Comparison of ENCODE assay signal across 8 mouse cellular contexts in genomic region chrX:13071776-13072460, GRCm38 (mm10). TPM values are rescaled to one million over a fixed set of nuclear protein-coding genes. Genes with fewer than 3 reads are reported as not detected.
DNase-seq lines count a peak whose midpoint lies in the region; ATAC-seq and TF ChIP-seq lines count a peak whose summit lies in the region.

No protein-coding gene starts in this region.

- H3K4me1 ChIP-seq in CH12.LX (ENCODE audit: control insufficient read depth in 1 of 2, insufficient read depth in 2 of 2), result no peaks in the 10 kb centered on the region
- no peaks in the 10 kb centered on the region for H3K4me1 ChIP-seq in forebrain, embryonic 14.5 days (ENCODE audit: control insufficient read depth, insufficient read depth, low read length)
- no peaks in the 10 kb centered on the region for H3K4me1 ChIP-seq in neural tube, embryonic 14.5 days (ENCODE audit: control insufficient read depth, insufficient read depth, low read length)

- peak; percentile 56 for DNase-seq in CH12.LX (ENCODE audit: extremely low read depth)
- DNase-seq in c-Kit-positive CD71-negative TER-119-negative erythroid progenitor cells, embryonic 14.5 days (ENCODE audit: low read depth), result peak; percentile 23
- DNase-seq in forebrain, embryonic 14.5 days (ENCODE audit: low spot score), result peak; percentile 57
- peak; percentile 61 to 66 for DNase-seq in heart, postnatal 14 days
- DNase-seq in layer of hippocampus, adult 18-20 months (ENCODE audit: low spot score in 2 of 2), result peak; percentile 53 to 63
- peak; percentile 80 to 81 for DNase-seq in lung, adult 18-20 months
- DNase-seq in testis, postnatal 14 days (ENCODE audit: low spot score), result peak; percentile 79

- intact Hi-C loops in heart, postnatal 14 days (cut with DNase I), result loop anchor here (2.0 kb wide), 1 partner anchor 29 kb away; no protein-coding TSS in a partner anchor

- H3K27me3 ChIP-seq in CH12.LX (replicated peaks), result no peaks in the 10 kb centered on the region
- no peaks in the 10 kb centered on the region for H3K27me3 ChIP-seq in forebrain, embryonic 14.5 days (replicated peaks; ENCODE audit: control insufficient read depth, insufficient read depth, low read length)
- no peaks in the 10 kb centered on the region for H3K27me3 ChIP-seq in neural tube, embryonic 14.5 days (ENCODE audit: control insufficient read depth, insufficient read depth, low read length)

- TF ChIP-seq CTCF in CH12.LX (conservative IDR thresholded peaks at IDR 0.05 in 1 of 2, IDR thresholded peaks at IDR 0.05 in 1 of 2; ENCODE audit: low read depth in 2 of 2, low read length in 2 of 2), result no peak

- peak overlapping the region; percentile 57 to 79 (median 68) for H3K4me3 ChIP-seq in CH12.LX (replicated peaks in 1 of 3; ENCODE audit: low read depth in 2 of 3, low read length in 2 of 3, poor library complexity in 1 of 3)
- peak overlapping the region; percentile 63 for H3K4me3 ChIP-seq in forebrain, embryonic 14.5 days (ENCODE audit: low read depth, low read length)
- peak overlapping the region; percentile 62 for H3K4me3 ChIP-seq in neural tube, embryonic 14.5 days (ENCODE audit: low read depth, low read length)

- no peak for TF ChIP-seq EP300 in CH12.LX (IDR thresholded peaks at IDR 0.05; ENCODE audit: low read length)

- in situ Hi-C loops in CH12.LX (cut with MboI; ENCODE audit: low pct_ligation_motif_present, low pct_unique_long_range_greater_than_20kb, low sequenced_read_pairs), result no loop called here

- peak; percentile 35 for ATAC-seq in forebrain, embryonic 14.5 days
- ATAC-seq in neural tube, embryonic 14.5 days (ENCODE audit: low read depth), result peak; percentile 28

- peak overlapping the region; percentile 88 for H3K27ac ChIP-seq in CH12.LX (ENCODE audit: insufficient read depth, low read depth)
- peak overlapping the region; percentile 97 for H3K27ac ChIP-seq in forebrain, embryonic 14.5 days (ENCODE audit: low read depth, low read length)
- peak overlapping the region; percentile 92 for H3K27ac ChIP-seq in neural tube, embryonic 14.5 days (ENCODE audit: low read depth, low read length)

- peak; percentile 33 for TF ChIP-seq POLR2A in CH12.LX (IDR thresholded peaks at IDR 0.05; ENCODE audit: low read depth, low read length)

- 26% methylated on average over 67 of the region's 67 CpGs for WGBS in forebrain, embryonic 14.5 days
- 11% methylated on average over 43 of the region's 67 CpGs for WGBS in neural tube, embryonic 14.5 days

- H3K9me3 ChIP-seq in CH12.LX (replicated peaks; ENCODE audit: low read length), result no peaks in the 10 kb centered on the region
- H3K9me3 ChIP-seq in forebrain, embryonic 14.5 days (replicated peaks; ENCODE audit: control insufficient read depth, low read length), result no peaks in the 10 kb centered on the region
- H3K9me3 ChIP-seq in neural tube, embryonic 14.5 days (ENCODE audit: control insufficient read depth, low read length), result no peaks in the 10 kb centered on the region

- H3K79me2 ChIP-seq in CH12.LX (replicated peaks; ENCODE audit: control insufficient read depth, extremely low read depth, insufficient read depth, poor library complexity, severe bottlenecking), result peaks cover 11% of the 10 kb centered on the region

- dilution Hi-C loops in CH12.LX (cut with MboI; ENCODE audit: extremely low pct_ligation_motif_present, extremely low pct_unique_long_range_greater_than_20kb, low sequenced_read_pairs), result no loop called here

- H3K9ac ChIP-seq in CH12.LX (ENCODE audit: insufficient read depth, low read depth), result peak overlapping the region; percentile 71
- peak overlapping the region; percentile 81 for H3K9ac ChIP-seq in forebrain, embryonic 14.5 days (ENCODE audit: low read length)
- H3K9ac ChIP-seq in neural tube, embryonic 14.5 days (replicated peaks; ENCODE audit: low read depth, low read length), result peak overlapping the region; percentile 78

- no peak overlapping the region for H3K4me2 ChIP-seq in CH12.LX (ENCODE audit: insufficient read depth, low read depth, poor library complexity, severe bottlenecking)
- H3K4me2 ChIP-seq in forebrain, embryonic 14.5 days (ENCODE audit: low read length), result peak overlapping the region; percentile 20
- no peak overlapping the region for H3K4me2 ChIP-seq in neural tube, embryonic 14.5 days (ENCODE audit: low read depth, low read length)

- no peak for TF ChIP-seq RAD21 in CH12.LX (IDR thresholded peaks at IDR 0.05; ENCODE audit: low read depth, low read length)

- peaks cover 0 to 3% of the 10 kb centered on the region in 2 experiments for H3K36me3 ChIP-seq in CH12.LX (replicated peaks in 1 of 2; ENCODE audit: control insufficient read depth in 1 of 2, insufficient read depth in 1 of 2, low read length in 1 of 2)
- H3K36me3 ChIP-seq in forebrain, embryonic 14.5 days (ENCODE audit: control insufficient read depth, insufficient read depth, low read length), result no peaks in the 10 kb centered on the region
- H3K36me3 ChIP-seq in neural tube, embryonic 14.5 days (ENCODE audit: control insufficient read depth, insufficient read depth, low read length), result no peaks in the 10 kb centered on the region

TF ChIP-seq in CH12.LX, 34 proteins besides CTCF, POLR2A, EP300 and RAD21:
- 0 out of 2 replicates have a peak, but pooled peaks have one; percentile 9 for TF ChIP-seq SIN3A (IDR thresholded peaks at IDR 0.05; ENCODE audit: low read length)
- TF ChIP-seq SMC3 (IDR thresholded peaks at IDR 0.05; ENCODE audit: low read depth, low read length), result no peak
- TF ChIP-seq NELFE (IDR thresholded peaks at IDR 0.05; ENCODE audit: low read depth, low read length), result 0 out of 2 replicates have a peak, but pooled peaks have one; percentile 0

RNA-seq across cellular contexts. Expression of gene Usp9x, which starts 0.6 kb away (rescaled TPM):
- total RNA-seq in CH12.LX (2012; rRNA removed) (62.8 and 73.2 TPM in 2 replicates), CH12.LX (2014; rRNA removed) (64.5 and 79.8 TPM in 2 replicates)
- polyA plus RNA-seq in CH12.LX (2012; ENCODE audit: insufficient read length, low read depth), result 47.1 and 56.3 TPM in 2 replicates
- 61.2 and 88.9 TPM in 2 replicates for polyA plus RNA-seq in forebrain, embryonic 14.5 days (2014; fragmentation: Nextera tagmentation; extraction: Ambion mirVana)
- 100 to 1,000 TPM; 136 to 154 TPM for total RNA-seq in heart, postnatal 14 days (2021)
- total RNA-seq in layer of hippocampus, adult 18-20 months (2021), result 100 to 1,000 TPM; 223 to 228 TPM
- 84.6 and 108 TPM in 2 replicates for polyA plus RNA-seq in neural tube, embryonic 14.5 days (2014; fragmentation: Nextera tagmentation; extraction: Ambion mirVana)

Comparison
In these comparisons a context has a peak if more than half of its experiments do, and no peak if none do; other contexts are left out.
1. Peak in every context shown above with its lines: DNase-seq, ATAC-seq, H3K4me3 ChIP-seq and H3K27ac ChIP-seq.
2. DNase-seq: peak in every context shown above with its lines; median percentile 80 in lung, adult 18-20 months; 79 in testis, postnatal 14 days; 64 in heart, postnatal 14 days; 58 in layer of hippocampus, adult 18-20 months; 57 in forebrain, embryonic 14.5 days; 56 in CH12.LX; 23 in c-Kit-positive CD71-negative TER-119-negative erythroid progenitor cells, embryonic 14.5 days.